ENCODE assay signal across 12 mouse cellular contexts in genomic region chr1:58955716-58956115, GRCm38 (mm10). TPM values are rescaled to one million over a fixed set of nuclear protein-coding genes. Genes with fewer than 3 reads are reported as not detected.
DNase-seq lines count a peak whose midpoint lies in the region; ATAC-seq lines count a peak whose summit lies in the region.
"Had no signal": no experiment of that assay in that cellular context is flagged by ENCODE, and none has a peak within 500 bp of the region (broad histone marks: within the 10 kb centered on the region; RNA-seq: fewer than 3 reads in every experiment).

No protein-coding gene starts in this region.

- H3K9ac ChIP-seq in heart, embryonic 16.5 days (ENCODE audit: low read length): no peak overlapping the region
- no peak overlapping the region for H3K9ac ChIP-seq in midbrain, embryonic 11.5 days (ENCODE audit: low read length)
- H3K9ac ChIP-seq: embryonic facial prominence, embryonic 12.5 days; forebrain, embryonic 15.5 days had no signal

- H3K4me1 ChIP-seq in heart, embryonic 16.5 days (ENCODE audit: control insufficient read depth, insufficient read depth, low read length): peaks cover 71% of the 10 kb centered on the region
- H3K4me1 ChIP-seq in midbrain, embryonic 11.5 days (ENCODE audit: control insufficient read depth, insufficient read depth, low read length): peaks cover 9% of the 10 kb centered on the region; the same call in 1 of the 2 replicates

- no peaks in the 10 kb centered on the region for H3K27me3 ChIP-seq in heart, embryonic 16.5 days (ENCODE audit: control insufficient read depth, insufficient read depth, low read length)
- no peaks in the 10 kb centered on the region for H3K27me3 ChIP-seq in midbrain, embryonic 11.5 days (ENCODE audit: control insufficient read depth, insufficient read depth, low read length)
- H3K27me3 ChIP-seq: embryonic facial prominence, embryonic 12.5 days; forebrain, embryonic 15.5 days had no signal

- H3K4me2 ChIP-seq in heart, embryonic 16.5 days (ENCODE audit: low read depth, low read length): no peak overlapping the region
- no peak overlapping the region for H3K4me2 ChIP-seq in midbrain, embryonic 11.5 days
- H3K4me2 ChIP-seq: embryonic facial prominence, embryonic 12.5 days; forebrain, embryonic 15.5 days had no signal

- ATAC-seq in heart, embryonic 16.5 days (replicated peaks; ENCODE audit: extremely low read depth, insufficient read depth, low FRiP score): no peak
- ATAC-seq in megakaryocyte progenitor cell, adult 5-6 weeks (replicated peaks; ENCODE audit: poor library complexity): peak; percentile 27
- ATAC-seq in midbrain, embryonic 11.5 days (ENCODE audit: low FRiP score): no peak
- ATAC-seq: forebrain, embryonic 15.5 days had no signal

- 55% methylated on average over 3 of the region's 3 CpGs for WGBS in heart, embryonic 16.5 days
- WGBS in midbrain, embryonic 11.5 days: 94% methylated on average over 3 of the region's 3 CpGs

- H3K27ac ChIP-seq in heart, embryonic 16.5 days (ENCODE audit: low read length): peak overlapping the region; percentile 54
- H3K27ac ChIP-seq in midbrain, embryonic 11.5 days (ENCODE audit: low read depth, low read length): no peak overlapping the region
- H3K27ac ChIP-seq: embryonic facial prominence, embryonic 12.5 days; forebrain, embryonic 15.5 days; left cerebral cortex, adult 2 months had no signal

- no peaks in the 10 kb centered on the region for H3K9me3 ChIP-seq in heart, embryonic 16.5 days (replicated peaks; ENCODE audit: control insufficient read depth, low read length)
- H3K9me3 ChIP-seq in midbrain, embryonic 11.5 days (ENCODE audit: control insufficient read depth, low read length): no peaks in the 10 kb centered on the region
- H3K9me3 ChIP-seq: embryonic facial prominence, embryonic 12.5 days; forebrain, embryonic 15.5 days had no signal

- no peaks in the 10 kb centered on the region for H3K36me3 ChIP-seq in heart, embryonic 16.5 days (ENCODE audit: control insufficient read depth, insufficient read depth)
- H3K36me3 ChIP-seq in midbrain, embryonic 11.5 days (ENCODE audit: control insufficient read depth, insufficient read depth, low read length): no peaks in the 10 kb centered on the region
- H3K36me3 ChIP-seq: embryonic facial prominence, embryonic 12.5 days; forebrain, embryonic 15.5 days had no signal

- peak; percentile 0 for DNase-seq in adrenal gland, postnatal 10 days
- DNase-seq in adrenal gland, adult 2 months: no peak
- DNase-seq in spleen, postnatal 4 days (ENCODE audit: low spot score in 2 of 2): peak; percentile 31 to 63
- no peak for DNase-seq in spleen, postnatal 14 days (ENCODE audit: low spot score in 2 of 2)
- DNase-seq in midbrain, embryonic 11.5 days (ENCODE audit: low spot score, missing footprints): no peak
- no peak for DNase-seq in frontal cortex, postnatal 25 days (ENCODE audit: low spot score in 2 of 2)
- DNase-seq: cerebellum, postnatal 10 days had no signal

- H3K4me3 ChIP-seq in heart, embryonic 16.5 days (ENCODE audit: low read length): no peak overlapping the region
- no peak overlapping the region for H3K4me3 ChIP-seq in midbrain, embryonic 11.5 days (ENCODE audit: low read depth, low read length)
- H3K4me3 ChIP-seq: embryonic facial prominence, embryonic 12.5 days; forebrain, embryonic 15.5 days; left cerebral cortex, adult 2 months had no signal

RNA-seq across cellular contexts. Expression of gene Trak2, which starts 17.5 kb away (rescaled TPM):
- 10 to 100 TPM; 38.9 to 54.9 TPM for total RNA-seq in adrenal gland, postnatal 10 days (2021)
- total RNA-seq in adrenal gland, adult 2 months (2021): 10 to 100 TPM; 57.0 to 68.5 TPM
- polyA plus RNA-seq in adrenal gland, adult 2 months (2012; rRNA removed): 34.4 and 37.4 TPM in 2 replicates
- polyA plus RNA-seq in heart, embryonic 16.5 days (2015; fragmentation: Nextera tagmentation; extraction: Ambion mirVana): 29.5 and 37.2 TPM in 2 replicates
- total RNA-seq in megakaryocyte progenitor cell, adult 5-6 weeks (2015): 27.4 and 32.9 TPM in 2 replicates
- total RNA-seq in megakaryocyte progenitor cell, adult 5-6 weeks (2017): 21.4 and 23.4 TPM in 2 replicates
- polyA plus RNA-seq in midbrain, embryonic 11.5 days (2014; fragmentation: Nextera tagmentation; extraction: Ambion mirVana): 11.1 and 12.5 TPM in 2 replicates

RNA-seq across cellular contexts. Expression of gene Stradb, which starts 17.6 kb away (rescaled TPM):
- 10 to 100 TPM; 36.2 to 51.2 TPM for total RNA-seq in adrenal gland, postnatal 10 days (2021)
- 10 to 100 TPM; 25.7 to 34.7 TPM for total RNA-seq in adrenal gland, adult 2 months (2021)
- polyA plus RNA-seq in adrenal gland, adult 2 months (2012; rRNA removed): 13.7 and 16.6 TPM in 2 replicates
- polyA plus RNA-seq in heart, embryonic 16.5 days (2015; fragmentation: Nextera tagmentation; extraction: Ambion mirVana): 25.9 and 26.1 TPM in 2 replicates
- 21.9 and 24.9 TPM in 2 replicates for total RNA-seq in megakaryocyte progenitor cell, adult 5-6 weeks (2015)
- 9.5 and 9.9 TPM in 2 replicates for total RNA-seq in megakaryocyte progenitor cell, adult 5-6 weeks (2017)
- polyA plus RNA-seq in midbrain, embryonic 11.5 days (2014; fragmentation: Nextera tagmentation; extraction: Ambion mirVana): 35.1 and 36.9 TPM in 2 replicates

Comparison
In these comparisons a context has a peak if more than half of its experiments do, and no peak if none do; other contexts are left out.
1. DNase-seq: peak in adrenal gland, postnatal 10 days (single experiment) and spleen, postnatal 4 days (2 of 2); none in adrenal gland, adult 2 months (single experiment), spleen, postnatal 14 days (0 of 2), midbrain, embryonic 11.5 days (single experiment) and frontal cortex, postnatal 25 days (0 of 2).